Mouse (Mus musculus) embryonic fibroblast, embryonic 13.5 days (primary cell): Measurements from ENCODE around the gene Edem3.

Experiments used
- CTCF ChIP-seq: IDR thresholded peaks from 2 replicates; pipeline ENCODE4 v1.5.1; 2011; ENCODE audit warnings: mild to moderate bottlenecking, control low read depth, low read length, moderate library complexity, borderline replicate concordance; ENCODE audit not compliant: insufficient read depth
- POLR2A ChIP-seq: IDR thresholded peaks from 2 replicates; pipeline ENCODE4 v1.6.1; 2011; ENCODE audit warnings: low read depth, mild to moderate bottlenecking, control low read depth, low read length, moderate library complexity

GRCm38 (mm10) chr1:151709734-151710022 is 45.5 kb upstream of the Edem3 start:
- no peak for TF ChIP-seq POLR2A
- TF ChIP-seq CTCF = no peak
